Mouse (Mus musculus) kidney, postnatal 14 days (tissue): ENCODE data around the gene Ip6k1.

ENCODE experiments used
- DNase-seq: peaks from one replicate; pipeline ENCODE4 v3.0.0; 2022; ENCODE audit warnings: mixed read lengths

The Ip6k1 gene

DNA sequence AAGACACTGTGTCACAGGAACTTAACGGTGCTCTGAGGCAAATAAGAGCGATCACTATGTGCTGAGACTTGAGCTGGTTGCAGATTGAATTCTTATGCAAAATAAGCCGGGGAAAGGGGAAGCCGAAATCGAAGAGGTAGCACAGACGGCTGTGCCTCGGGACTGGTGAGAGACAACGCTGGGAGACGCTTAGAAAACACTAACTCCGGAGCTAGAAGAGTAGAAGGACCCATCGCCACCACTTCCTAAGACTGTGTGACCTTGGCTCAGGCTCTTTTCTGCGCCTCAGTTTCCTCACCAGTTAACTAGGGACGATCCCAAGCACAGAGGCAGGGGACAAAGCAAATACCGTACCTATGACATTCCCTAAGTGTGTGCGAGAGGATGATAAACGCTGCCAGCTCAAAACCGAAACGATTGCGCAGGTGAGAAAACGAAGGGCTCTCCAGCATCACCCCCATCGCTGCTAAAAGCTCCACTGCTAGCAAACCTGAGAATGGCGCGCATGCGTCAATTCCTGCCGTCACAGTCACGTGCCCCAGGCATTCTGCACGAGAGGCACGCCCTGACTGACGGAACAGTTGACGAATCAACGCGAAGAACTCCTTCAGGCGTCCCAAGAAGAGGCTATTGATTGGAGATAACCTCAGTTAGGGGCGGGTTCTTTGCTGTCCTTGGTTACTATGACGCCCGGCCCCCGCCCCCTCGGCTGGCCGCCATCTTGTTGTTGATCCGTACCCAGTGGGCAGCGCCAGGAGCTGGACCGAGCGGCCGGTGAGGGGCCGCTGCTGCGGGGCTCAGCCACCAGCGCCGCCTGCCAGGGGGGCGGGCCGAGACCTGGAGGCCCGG is at the start of gene Ip6k1:
TSS of gene Ip6k1 (plus strand) at position 580 of the 849 bp plus-strand sequence.
- peak; percentile 100 for DNase-seq

DNA sequence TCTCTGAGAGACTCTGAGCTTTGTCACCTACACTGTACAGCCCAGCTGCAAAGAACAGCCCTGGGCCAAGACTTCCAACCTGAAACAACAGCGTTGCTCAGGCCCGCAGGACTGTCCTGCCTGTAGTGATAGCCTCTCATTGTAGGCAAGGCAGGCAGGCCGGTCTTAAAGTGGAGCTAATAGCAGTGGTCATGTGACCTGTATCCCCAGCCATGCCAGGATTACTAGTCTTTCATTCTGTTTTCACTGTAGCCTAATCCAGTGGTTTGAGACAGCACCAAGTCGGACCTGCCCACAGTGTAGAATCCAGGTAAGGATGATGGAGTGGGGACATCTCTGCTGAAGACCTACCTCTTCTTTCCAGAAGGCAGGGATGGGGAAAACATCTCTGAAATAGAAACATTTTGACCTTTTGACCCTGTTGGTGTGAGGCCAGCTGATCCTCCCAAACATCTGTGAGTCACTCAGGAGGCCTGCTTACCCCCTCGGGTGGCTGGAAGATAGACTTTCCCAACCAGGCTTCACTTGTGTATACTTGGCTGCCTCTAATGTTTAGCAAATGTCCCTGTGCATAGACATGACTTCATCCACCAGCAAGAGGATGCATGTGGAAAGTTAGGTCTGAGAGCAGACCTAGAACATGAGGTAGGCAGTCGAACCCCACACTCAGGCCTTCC is 46.5 kb upstream of the Ip6k1 start:
- DNase-seq, result no peak

- DNase-seq, result no peak
Measured at GRCm38 (mm10) chr9:107957141-107957540, 45.2 kb upstream of the Ip6k1 start.

DNA sequence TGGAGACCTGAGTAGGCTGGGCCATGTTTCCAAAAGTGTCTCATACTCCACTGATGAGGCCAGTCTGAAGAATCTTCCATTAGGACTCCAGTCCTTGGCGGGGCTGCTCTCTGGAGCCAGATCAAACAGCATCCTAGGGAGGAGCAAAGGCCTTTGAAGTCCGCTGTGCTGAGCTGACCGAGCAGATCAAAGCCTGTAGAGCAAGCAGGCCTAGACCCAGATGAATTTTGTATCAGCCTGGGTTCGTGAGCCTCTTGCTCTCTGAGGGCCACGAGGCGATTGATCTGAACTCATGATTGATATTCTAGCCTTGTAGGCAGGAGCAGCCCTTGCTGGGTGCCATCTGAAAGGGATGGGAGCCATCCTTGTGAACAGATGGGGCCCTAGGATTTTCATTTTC is 42.4 kb upstream of the Ip6k1 start:
- no peak for DNase-seq

DNA sequence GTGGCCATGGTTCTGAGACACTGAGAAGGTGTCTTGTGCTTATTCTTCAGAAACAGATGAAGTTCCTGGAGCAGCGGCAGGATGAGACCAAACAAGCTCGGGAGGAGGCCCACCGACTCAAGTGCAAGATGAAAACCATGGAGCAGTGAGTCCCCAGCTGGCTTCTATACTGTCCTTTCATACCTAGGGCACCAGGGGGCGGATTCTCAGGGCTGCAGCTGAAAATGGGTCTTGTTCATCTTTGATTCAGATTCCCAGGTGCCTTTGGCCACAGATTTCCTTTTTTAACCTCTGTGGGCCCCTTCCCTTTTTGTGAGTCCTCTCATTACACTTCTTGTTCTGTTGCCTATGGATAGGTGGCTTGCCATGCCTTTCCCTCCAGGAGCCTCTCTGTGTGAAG is 41.4 kb upstream of the Ip6k1 start:
- DNase-seq, result no peak

DNA sequence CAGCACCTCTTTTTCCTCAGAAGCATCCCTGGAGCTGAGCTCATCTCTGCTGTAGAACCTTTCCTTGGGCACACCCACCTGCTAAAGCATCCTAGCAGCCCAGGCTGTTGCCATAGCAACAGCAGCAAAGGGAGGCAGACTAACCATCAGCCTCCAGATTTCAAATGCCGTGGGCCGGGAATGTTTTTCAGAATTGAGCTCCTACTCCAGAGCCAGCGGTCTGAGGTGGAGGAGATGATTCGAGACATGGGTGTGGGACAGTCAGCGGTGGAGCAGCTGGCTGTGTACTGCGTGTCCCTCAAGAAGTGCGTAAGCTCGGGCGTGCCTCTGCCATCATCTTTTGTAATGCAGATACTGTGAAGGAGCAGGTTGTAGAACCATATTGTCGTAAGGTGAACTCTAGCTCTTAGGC is 40.9 kb upstream of the Ip6k1 start:
- DNase-seq, result no peak

DNA sequence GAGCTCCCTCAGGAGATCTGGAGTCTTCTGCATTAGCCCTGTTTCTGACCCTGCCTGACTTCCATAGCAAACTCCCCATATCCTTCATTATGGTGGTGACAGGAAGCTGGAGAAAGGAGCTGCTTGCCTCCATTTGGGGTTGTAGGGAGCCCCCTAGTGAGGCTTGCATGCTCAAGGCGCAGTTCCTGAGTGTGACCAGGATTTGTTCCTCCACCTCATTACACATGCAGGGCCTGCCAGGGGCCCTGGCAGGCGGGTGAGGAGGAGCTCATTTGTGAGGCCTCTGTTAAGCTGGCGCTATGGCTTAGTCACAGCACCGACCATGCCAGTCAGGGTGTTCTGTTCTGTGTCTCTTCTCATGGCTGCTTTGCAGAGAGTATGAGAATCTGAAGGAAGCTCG is 40.4 kb upstream of the Ip6k1 start:
- peak; percentile 35 for DNase-seq

DNA sequence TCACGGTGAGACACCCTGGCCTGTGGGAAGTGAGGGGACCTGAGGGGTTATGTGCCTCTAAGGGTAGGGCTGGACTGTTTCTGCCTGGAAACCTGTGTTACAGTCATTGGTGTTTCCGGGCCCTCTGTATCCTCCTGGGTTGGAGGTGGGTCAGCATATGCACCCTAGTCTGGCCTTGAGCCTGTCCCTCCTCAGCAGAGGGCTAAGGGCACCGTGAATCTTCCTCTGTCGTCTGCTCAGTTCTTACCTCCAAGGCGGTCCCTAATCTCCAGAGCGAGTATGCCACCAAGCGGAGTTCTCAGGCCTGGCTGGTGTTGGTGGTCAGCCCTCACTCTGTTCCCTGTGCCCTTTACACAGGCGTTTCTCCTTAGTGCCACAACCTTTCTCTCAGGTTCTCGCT is 39.4 kb upstream of the Ip6k1 start:
- no peak for DNase-seq

DNA sequence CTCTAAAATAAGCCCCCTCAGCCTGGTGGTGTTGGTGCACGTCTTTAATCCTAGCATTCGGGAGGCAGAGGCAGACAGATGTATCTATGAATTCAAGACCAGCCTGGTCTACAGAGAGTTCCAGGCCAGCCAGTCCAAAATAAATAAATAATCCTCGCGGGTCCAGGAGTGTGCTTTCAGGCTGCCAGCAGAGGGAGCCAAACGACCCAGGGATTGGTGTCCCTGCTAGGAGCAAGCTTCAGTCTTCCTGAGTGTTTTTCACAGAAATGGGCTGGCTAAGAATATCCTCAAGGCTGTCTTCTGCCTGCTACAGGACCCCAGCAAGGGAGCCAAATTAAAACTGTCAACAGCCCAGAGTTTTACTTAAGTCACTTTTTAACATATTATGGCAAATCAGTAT is 38.6 kb upstream of the Ip6k1 start:
- peak; percentile 91 for DNase-seq

DNA sequence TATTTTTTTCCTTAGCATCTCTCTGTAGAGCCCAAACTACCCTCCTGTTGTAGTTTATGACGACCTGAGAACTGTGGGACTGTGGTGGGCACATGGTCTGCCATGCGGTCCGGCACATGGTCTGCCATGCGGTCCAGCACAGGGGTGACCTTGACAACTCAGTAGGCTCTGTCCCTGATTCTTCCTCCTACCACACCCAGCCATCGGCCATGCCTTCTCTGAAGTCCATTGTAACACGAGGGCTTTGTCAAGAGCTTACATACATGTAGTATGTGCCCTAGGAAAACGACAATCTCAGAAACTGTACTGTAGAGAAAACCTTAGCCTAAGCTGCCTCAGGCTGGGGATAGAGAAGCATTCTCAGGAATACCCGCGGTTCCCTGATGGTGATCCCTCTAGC is 37.6 kb upstream of the Ip6k1 start:
- no peak for DNase-seq

- no peak for DNase-seq
Measured at GRCm38 (mm10) chr9:107966676-107967075, 35.6 kb upstream of the Ip6k1 start.

- peak; percentile 23 for DNase-seq
Measured at GRCm38 (mm10) chr9:107967437-107967836, 34.9 kb upstream of the Ip6k1 start.

- DNase-seq, result no peak
Measured at GRCm38 (mm10) chr9:107968531-107968930, 33.8 kb upstream of the Ip6k1 start.

- DNase-seq, result no peak
Measured at GRCm38 (mm10) chr9:107970311-107970710, 32.0 kb upstream of the Ip6k1 start.

- no peak for DNase-seq
Measured at GRCm38 (mm10) chr9:107971690-107972541, 30.4 kb upstream of the Ip6k1 start.

GRCm38 (mm10) chr9:107974491-107975171 is 27.7 kb upstream of the Ip6k1 start:
- no peak for DNase-seq

GRCm38 (mm10) chr9:107975399-107976386 is 26.6 kb upstream of the Ip6k1 start, which contains the start of gene Uba7:
Uba7 (plus strand) TSS chr9:107975505.
- peak; percentile 44 for DNase-seq

DNA sequence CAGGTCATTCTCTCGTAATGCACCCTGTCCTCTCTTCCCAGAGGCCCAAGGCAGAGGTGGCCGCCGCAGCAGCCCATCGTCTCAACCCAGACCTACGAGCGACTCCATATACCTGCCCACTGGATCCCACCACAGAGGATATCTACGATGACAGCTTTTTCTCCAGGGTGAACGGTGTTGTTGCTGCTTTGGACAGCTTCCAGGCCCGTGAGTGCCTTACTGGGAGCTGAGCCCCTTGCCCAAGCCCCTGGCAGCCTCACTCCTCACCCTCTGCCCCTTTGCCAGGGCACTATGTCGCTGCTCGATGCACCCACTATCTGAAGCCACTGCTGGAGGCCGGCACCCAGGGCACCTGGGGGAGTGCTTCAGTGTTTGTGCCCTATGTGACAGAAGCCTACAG is 23.5 kb upstream of the Ip6k1 start:
- no peak for DNase-seq

DNA sequence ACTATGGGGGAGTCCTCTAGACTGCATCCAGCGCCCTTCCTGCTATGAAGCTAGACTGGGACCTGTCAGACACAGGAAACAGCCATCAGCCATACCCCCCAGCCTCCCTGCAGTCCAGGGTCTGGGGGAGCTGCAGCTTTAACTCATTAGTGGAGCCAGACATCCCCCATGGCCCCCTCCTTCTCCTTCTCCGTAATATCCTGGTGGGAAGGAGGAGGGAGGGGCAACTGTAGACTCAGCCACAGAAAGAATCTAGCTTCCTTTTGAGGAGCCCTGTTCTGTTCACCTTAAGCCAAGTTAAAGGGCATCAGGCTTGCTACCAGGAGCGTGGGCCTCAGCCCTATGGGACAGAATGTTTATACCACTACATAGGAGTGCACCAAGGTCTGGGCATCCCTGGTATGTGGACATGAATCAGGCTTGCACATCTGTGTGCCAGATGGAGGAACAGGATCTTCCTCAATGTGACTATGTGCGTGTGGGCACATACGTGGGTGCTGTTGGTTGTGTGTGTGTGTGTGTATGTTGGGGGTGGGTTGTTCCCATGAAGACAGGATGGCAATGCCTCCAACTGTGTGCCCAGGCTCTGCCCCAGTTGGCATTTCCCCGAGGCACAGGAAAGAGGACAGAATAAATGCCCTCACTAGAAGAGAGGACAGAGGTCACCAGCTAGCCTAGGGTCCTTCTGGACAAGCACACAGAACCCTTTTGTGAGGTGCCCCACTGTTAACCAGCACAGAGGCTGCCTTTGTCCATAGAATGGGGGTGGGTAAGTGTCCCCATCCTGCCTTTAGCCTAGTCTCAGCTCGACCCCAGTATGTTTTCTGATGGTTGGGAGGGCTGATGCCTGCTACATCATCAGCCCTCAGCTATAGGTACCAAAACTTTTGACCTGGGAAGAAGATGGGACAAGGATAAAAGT is 20.4 kb upstream of the Ip6k1 start:
- peak; percentile 73 for DNase-seq

DNA sequence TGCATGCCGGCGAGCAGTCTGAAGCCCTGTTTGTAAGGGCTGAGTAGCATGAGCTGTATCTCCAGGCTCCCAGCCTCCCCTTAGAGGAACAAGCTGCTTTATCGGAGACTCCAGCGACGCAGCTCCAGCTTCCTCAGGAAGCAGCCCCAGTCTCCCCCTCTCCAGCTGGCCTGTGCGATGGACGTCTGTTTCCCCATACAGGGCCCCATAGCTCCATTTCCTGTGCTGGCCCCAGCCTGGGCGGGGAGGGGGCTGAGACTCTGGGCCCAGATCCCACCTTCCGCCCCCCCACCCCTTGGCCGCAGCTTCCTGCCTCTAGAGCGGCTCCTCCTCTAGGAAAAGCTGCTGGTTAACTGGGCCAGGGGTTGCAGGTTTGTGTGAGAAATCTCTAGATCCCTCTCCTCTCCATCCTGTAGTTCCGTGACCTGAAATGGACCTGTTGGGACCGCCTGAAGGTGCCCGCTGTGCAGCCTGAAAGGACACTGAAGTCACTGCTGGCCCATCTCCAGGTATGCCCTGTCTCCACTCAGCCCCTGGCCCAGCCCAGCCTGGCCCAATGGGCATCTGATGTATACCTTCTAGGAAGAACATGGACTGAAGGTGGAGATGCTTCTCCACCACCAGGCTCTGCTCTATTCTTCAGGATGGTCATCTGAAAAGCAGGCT is 19.5 kb upstream of the Ip6k1 start, which contains the start of gene Gm20661:
TSS of gene Gm20661 (plus strand) at position 378 of the 666 bp plus-strand sequence.
- DNase-seq, result peak; percentile 90
